Mouse (Mus musculus) CH12.LX (cell line): ENCODE measurements at regions not wholly inside any gene's neighbourhood (a gene's known extent, or its start where the extent isn't known, plus 50 kb on each side); places are given as distances from the start of the nearest gene placed in this dataset.

Experiments used
- DNase-seq: peaks from one replicate; pipeline ENCODE4 v3.0.0-alpha.2; 2013; ENCODE audit errors: extremely low read depth
- H3K27ac ChIP-seq: 2 replicates; pipeline ENCODE4 v1.5.1; 2012; ENCODE audit warnings: low read depth, mild to moderate bottlenecking, control low read depth, moderate library complexity; ENCODE audit not compliant: insufficient read depth
- H3K27me3 ChIP-seq: replicated peaks from 2 replicates; pipeline ENCODE3; 2012; ENCODE audit warnings: inconsistent platforms
- H3K36me3 ChIP-seq, 2 experiments: replicated peaks in 1 of 2; 2 replicates each; pipeline versions ENCODE3 to v1.6.1; 2012; ENCODE audit warnings: inconsistent platforms in 1 of 2, low read length in 1 of 2, mild to moderate bottlenecking in 1 of 2, mixed read lengths in 1 of 2, moderate library complexity in 1 of 2; ENCODE audit not compliant: control insufficient read depth in 1 of 2, insufficient read depth in 1 of 2
- H3K4me1 ChIP-seq, 2 experiments: 2 replicates each; pipeline ENCODE4 v1.6.1; 2012; ENCODE audit warnings: inconsistent platforms in 1 of 2, moderate library complexity in 1 of 2; ENCODE audit not compliant: insufficient read depth in 2 of 2, control insufficient read depth in 1 of 2
- H3K4me2 ChIP-seq: 2 replicates; pipeline ENCODE4 v1.6.1; 2012; ENCODE audit warnings: low read depth, mild to moderate bottlenecking, control low read depth; ENCODE audit not compliant: poor library complexity, insufficient read depth, severe bottlenecking
- H3K4me3 ChIP-seq, 3 experiments: fragments of 150-350 bp in 1 of 3; sonication (generic) in 1 of 3; replicated peaks in 1 of 3; 2 replicates each; pipeline versions ENCODE3 to v1.5.1; 2011 to 2012; ENCODE audit warnings: low read depth in 2 of 3, low read length in 2 of 3, mild to moderate bottlenecking in 2 of 3, moderate library complexity in 2 of 3, control low read depth in 1 of 3, improper control_type of control experiment in 1 of 3, inconsistent platforms in 1 of 3, mixed read lengths in 1 of 3; ENCODE audit not compliant: poor library complexity in 1 of 3
- H3K79me2 ChIP-seq: replicated peaks from 2 replicates; pipeline ENCODE4 v1.6.1; 2012; ENCODE audit warnings: mild to moderate bottlenecking, moderate library complexity; ENCODE audit not compliant: control insufficient read depth, poor library complexity, insufficient read depth, severe bottlenecking; ENCODE audit errors: extremely low read depth
- H3K9ac ChIP-seq: 2 replicates; pipeline ENCODE4 v1.6.1; 2012; ENCODE audit warnings: low read depth, mild to moderate bottlenecking, control low read depth, moderate library complexity; ENCODE audit not compliant: insufficient read depth
- H3K9me3 ChIP-seq: replicated peaks from 2 replicates; pipeline ENCODE3; 2012; ENCODE audit warnings: low read length, inconsistent platforms, mixed read lengths
- BHLHE40 ChIP-seq: IDR thresholded peaks from 2 replicates; pipeline ENCODE4 v1.6.1; 2011; ENCODE audit warnings: mild to moderate bottlenecking, low read depth, low read length, improper control_type of control experiment
- CTCF ChIP-seq, 2 experiments: IDR thresholded peaks in 1 of 2; conservative IDR thresholded peaks in 1 of 2; 2 replicates each; pipeline ENCODE4 v1.5.1; 2011 to 2012; ENCODE audit warnings: low read depth in 2 of 2, low read length in 2 of 2, improper control_type of control experiment in 1 of 2, inconsistent platforms in 1 of 2, mild to moderate bottlenecking in 1 of 2, moderate library complexity in 1 of 2
- EP300 ChIP-seq: IDR thresholded peaks from 2 replicates; pipeline ENCODE4 v1.6.1; 2011; ENCODE audit warnings: low read length, improper control_type of control experiment
- GABPA ChIP-seq: IDR thresholded peaks from 2 replicates; pipeline ENCODE4 v1.6.1; 2012; ENCODE audit warnings: low read depth, low read length, improper control_type of control experiment, inconsistent platforms; ENCODE audit not compliant: insufficient replicate concordance
- HCFC1 ChIP-seq: IDR thresholded peaks from 2 replicates; pipeline ENCODE4 v1.6.1; 2012; ENCODE audit warnings: low read depth, mild to moderate bottlenecking, inconsistent platforms, low read length, improper control_type of control experiment
- JUND ChIP-seq: conservative IDR thresholded peaks from 2 replicates; pipeline ENCODE4 v1.6.1; 2011; ENCODE audit warnings: low read depth, low read length, improper control_type of control experiment
- KAT2A ChIP-seq: IDR thresholded peaks from 2 replicates; pipeline ENCODE4 v1.6.1; 2012; ENCODE audit warnings: low read length, improper control_type of control experiment, inconsistent platforms; ENCODE audit not compliant: insufficient replicate concordance
- MAZ ChIP-seq: IDR thresholded peaks from 2 replicates; pipeline ENCODE4 v1.6.1; 2012; ENCODE audit warnings: low read depth, mild to moderate bottlenecking, inconsistent platforms, low read length, improper control_type of control experiment, moderate library complexity
- MYC ChIP-seq: IDR thresholded peaks from 2 replicates; pipeline ENCODE4 v1.6.1; 2011; ENCODE audit warnings: low read depth, mild to moderate bottlenecking, improper control_type of control experiment, low read length
- NRF1 ChIP-seq: IDR thresholded peaks from 2 replicates; pipeline ENCODE4 v1.6.1; 2014; ENCODE audit warnings: low read depth, mild to moderate bottlenecking, inconsistent platforms, low read length, improper control_type of control experiment, moderate library complexity
- PAX5 ChIP-seq: IDR thresholded peaks from 2 replicates; pipeline ENCODE4 v1.6.1; 2012; ENCODE audit warnings: low read length, inconsistent platforms, mixed read lengths
- POLR2A ChIP-seq: IDR thresholded peaks from 2 replicates; pipeline ENCODE4 v1.6.1; 2011; ENCODE audit warnings: low read depth, mild to moderate bottlenecking, improper control_type of control experiment, low read length
- RCOR1 ChIP-seq: conservative IDR thresholded peaks from 2 replicates; pipeline ENCODE4 v1.6.1; 2012; ENCODE audit warnings: low read depth, mild to moderate bottlenecking, inconsistent platforms, low read length, improper control_type of control experiment
- TBP ChIP-seq: conservative IDR thresholded peaks from 2 replicates; pipeline ENCODE4 v1.6.1; 2011; ENCODE audit warnings: low read depth, low read length, improper control_type of control experiment
- TCF12 ChIP-seq: IDR thresholded peaks from 2 replicates; pipeline ENCODE4 v1.6.1; 2014; ENCODE audit warnings: low read depth, mild to moderate bottlenecking, inconsistent platforms, low read length, improper control_type of control experiment
- USF2 ChIP-seq: conservative IDR thresholded peaks from 2 replicates; pipeline ENCODE4 v1.6.1; 2011; ENCODE audit warnings: low read depth, low read length, improper control_type of control experiment
- ZC3H11A ChIP-seq: IDR thresholded peaks from 2 replicates; pipeline ENCODE4 v1.6.1; 2012; ENCODE audit warnings: low read depth, mild to moderate bottlenecking, inconsistent platforms, low read length, improper control_type of control experiment
- ZMIZ1 ChIP-seq: IDR thresholded peaks from 2 replicates; pipeline ENCODE4 v1.6.1; 2012; ENCODE audit warnings: low read depth, mild to moderate bottlenecking, inconsistent platforms, low read length, improper control_type of control experiment
- dilution Hi-C: fragments of 300-500 bp; cut with MboI; formaldehyde crosslinking; loops from 2 replicates; pipeline ENCODE4 v1.14.3; 2020; ENCODE audit warnings: low sequenced_read_pairs; ENCODE audit not compliant: extremely low pct_unique_long_range_greater_than_20kb, extremely low pct_ligation_motif_present
- in situ Hi-C: fragments of 300-500 bp; cut with MboI; formaldehyde crosslinking; loops from 3 replicates; pipeline ENCODE4 v1.14.3; 2019; ENCODE audit warnings: low sequenced_read_pairs, low pct_ligation_motif_present, low pct_unique_long_range_greater_than_20kb, mixed read lengths

GRCm38 (mm10) chr13:85773848-85774247 is 272.9 kb downstream of the Cox7c start:
- in situ Hi-C loops (no loop called here), dilution Hi-C loops (no loop called here)
- no peaks in the 10 kb centered on the region for H3K27me3 ChIP-seq

GRCm38 (mm10) chr13:85771027-85771681 is 275.6 kb downstream of the Cox7c start:
- in situ Hi-C loops = no loop called here
- no peak overlapping the region for H3K27ac ChIP-seq

More at GRCm38 (mm10) chr13:85773848-85774247, 272.9 kb downstream of the Cox7c start:
- Histone ChIP-seq H3K9ac (no peak overlapping the region), H3K4me1 (peaks cover 0 to 3% of the 10 kb centered on the region in 2 experiments; a peak in 1 of 4 replicates), H3K79me2 (no peaks in the 10 kb centered on the region), H3K4me3 (no peak overlapping the region), H3K36me3 (no peaks in the 10 kb centered on the region), H3K9me3 (no peaks in the 10 kb centered on the region), H3K27ac (no peak overlapping the region), H3K4me2 (no peak overlapping the region)
- no peak for TF ChIP-seq HCFC1
- no peak for TF ChIP-seq NRF1
- no peak for TF ChIP-seq RCOR1
- TF ChIP-seq CTCF (conservative IDR thresholded peaks at IDR 0.05 in 1 of 2, IDR thresholded peaks at IDR 0.05 in 1 of 2; ENCODE audit: low read depth in 2 of 2, low read length in 2 of 2) = no peak
- no peak for TF ChIP-seq PAX5
- TF ChIP-seq ZC3H11A = no peak
- no peak for TF ChIP-seq MYC
- no peak for TF ChIP-seq TCF12
- no peak for TF ChIP-seq JUND
- no peak for DNase-seq

GRCm38 (mm10) chr13:85770538-85770937 is 276.2 kb downstream of the Cox7c start:
- Histone ChIP-seq H3K9ac (no peak overlapping the region), H3K27ac (no peak overlapping the region), H3K4me3 (no peak overlapping the region), H3K27me3 (no peaks in the 10 kb centered on the region), H3K4me2 (no peak overlapping the region), H3K79me2 (no peaks in the 10 kb centered on the region), H3K4me1 (no peaks in the 10 kb centered on the region), H3K9me3 (no peaks in the 10 kb centered on the region), H3K36me3 (no peaks in the 10 kb centered on the region)
- TF ChIP-seq GABPA (no peak), MAZ (no peak), TBP (no peak)
- no peak for DNase-seq
- dilution Hi-C loops (no loop called here), in situ Hi-C loops (no loop called here)

More at GRCm38 (mm10) chr13:85771027-85771681, 275.6 kb downstream of the Cox7c start:
- no peak overlapping the region for H3K9ac ChIP-seq
- no peaks in the 10 kb centered on the region for H3K9me3 ChIP-seq
- H3K27me3 ChIP-seq = no peaks in the 10 kb centered on the region
- no peaks in the 10 kb centered on the region for H3K36me3 ChIP-seq
- no peak overlapping the region for H3K4me2 ChIP-seq
- TF ChIP-seq USF2 = no peak
- no peak for TF ChIP-seq POLR2A
- TF ChIP-seq ZMIZ1 = no peak
- TF ChIP-seq KAT2A = no peak
- no peak for TF ChIP-seq EP300
- no peak for TF ChIP-seq HCFC1
- no peak for TF ChIP-seq BHLHE40
- dilution Hi-C loops = no loop called here
- no peaks in the 10 kb centered on the region for H3K79me2 ChIP-seq
- no peak overlapping the region for H3K4me3 ChIP-seq
- no peak for DNase-seq
- H3K4me1 ChIP-seq = no peaks in the 10 kb centered on the region
